Mouse (Mus musculus): ENCODE results near the gene Cbarp.

DNA sequence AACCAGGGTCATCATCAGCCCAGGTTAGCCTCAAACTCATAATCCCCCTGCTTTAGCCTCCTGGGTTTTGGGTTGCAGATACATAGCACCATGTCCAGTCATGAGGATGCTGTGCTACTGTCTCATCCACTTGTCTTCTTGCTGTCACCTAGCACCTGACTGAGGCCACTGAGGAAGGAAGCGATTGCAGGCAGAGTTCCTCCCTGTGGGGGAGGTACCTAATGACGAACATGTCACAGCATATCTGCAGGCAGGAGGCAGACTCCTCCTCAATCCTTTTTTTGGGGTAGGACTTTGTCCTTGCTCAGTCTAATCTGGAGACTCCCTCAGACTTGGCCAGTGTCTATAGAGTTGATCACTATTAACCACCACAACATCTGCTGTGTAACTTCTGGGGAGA lies 19.0 kb downstream of the Cbarp start:
- TF ChIP-seq CTCF (IDR thresholded peaks at IDR 0.05; ENCODE audit: low read depth) = 0 out of 2 replicates have a peak, but pooled peaks have one; percentile 11
- TF ChIP-seq EP300 (IDR thresholded peaks at IDR 0.05; ENCODE audit: low read depth) = no peak

All from liver, embryonic 14.5 days (tissue).